Mouse (Mus musculus) hindbrain, embryonic 13.5 days (tissue): ENCODE measurements around the gene Sgcg. TPM values are rescaled to one million over a fixed set of nuclear protein-coding genes. Genes with fewer than 3 reads are reported as not detected.

Experiments
- ATAC-seq: fragments of 200-750 bp; cut with Nextera tagmentation; 2 replicates; pipeline ENCODE4 v1.8.0; 2017; ENCODE audit warnings: moderate TSS enrichment; ENCODE audit not compliant: low FRiP score
- H3K27ac ChIP-seq: fragments of 300-500 bp; sonication (generic); 2 replicates; pipeline ENCODE4 v1.5.1; 2015; ENCODE audit warnings: inconsistent platforms, mild to moderate bottlenecking, moderate library complexity
- H3K27me3 ChIP-seq: fragments of 300-500 bp; sonication (generic); 2 replicates; pipeline ENCODE4 v1.6.1; 2015; ENCODE audit warnings: mild to moderate bottlenecking, inconsistent platforms
- H3K36me3 ChIP-seq: fragments of 300-500 bp; sonication (generic); 2 replicates; pipeline ENCODE4 v1.6.1; 2015; ENCODE audit warnings: mild to moderate bottlenecking, inconsistent platforms
- H3K4me1 ChIP-seq: fragments of 300-500 bp; sonication (generic); replicated peaks from 2 replicates; pipeline ENCODE4 v1.6.1; 2015; ENCODE audit warnings: inconsistent platforms
- H3K4me2 ChIP-seq: fragments of 300-500 bp; sonication (generic); 2 replicates; pipeline ENCODE4 v1.6.1; 2015; ENCODE audit warnings: inconsistent platforms, mild to moderate bottlenecking, moderate library complexity
- H3K4me3 ChIP-seq: fragments of 300-500 bp; sonication (generic); 2 replicates; pipeline ENCODE4 v1.5.1; 2015; ENCODE audit warnings: mild to moderate bottlenecking, inconsistent platforms
- H3K9ac ChIP-seq: fragments of 300-500 bp; sonication (generic); 2 replicates; pipeline ENCODE4 v1.6.1; 2015; ENCODE audit warnings: mild to moderate bottlenecking, inconsistent platforms
- H3K9me3 ChIP-seq: fragments of 300-500 bp; sonication (generic); 2 replicates; pipeline ENCODE4 v1.6.1; 2016; ENCODE audit warnings: inconsistent platforms
- WGBS: fragments of 180-500 bp; shearing (Covaris S2); methylation state at CpG from one replicate; pipeline ENCODE4 v1.1.7; 2015; 5-methylcytosine and 5-hydroxymethylcytosine counted together
- polyA plus RNA-seq: library from polyadenylated mRNA; unstranded; fragments of >200 nt; fragmentation: Nextera tagmentation; extraction: Ambion mirVana; gene quantifications from 2 replicates; pipeline ENCODE4 v1.2.1, GENCODE M21; 2015

Sgcg gene
- polyA plus RNA-seq, result 0.16 and 0.19 TPM in 2 replicates

DNA sequence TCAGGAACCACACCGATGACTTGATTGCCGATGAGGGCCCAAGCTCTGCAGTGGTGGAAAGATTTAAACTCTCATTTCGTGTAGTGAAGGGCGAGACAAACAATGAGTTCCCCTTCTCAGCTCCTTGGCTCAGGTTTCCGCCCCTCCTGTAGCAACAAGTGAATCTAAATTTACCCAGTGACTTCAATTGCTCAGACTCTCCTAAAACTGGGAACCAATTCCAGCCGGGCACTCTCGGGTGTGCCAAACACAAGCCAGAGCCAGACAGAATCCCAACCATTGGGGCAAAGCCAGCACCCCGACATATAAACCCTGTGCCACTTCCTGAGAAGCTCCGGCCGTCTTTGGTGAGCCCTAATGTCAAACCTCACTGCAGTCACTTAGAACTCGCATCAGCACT is at the start of gene Sgcg:
Sgcg (minus strand) TSS at position 139 of the 400 bp plus-strand sequence.
- H3K27ac ChIP-seq, result no peak within 1 kb of the TSS
- no peaks in the 10 kb centered on the region for H3K27me3 ChIP-seq
- no peak for ATAC-seq
- H3K36me3 ChIP-seq, result no peaks in the 10 kb centered on the region
- no peaks in the 10 kb centered on the region for H3K9me3 ChIP-seq
- no peak within 1 kb of the TSS for H3K9ac ChIP-seq
- no peak within 1 kb of the TSS for H3K4me2 ChIP-seq
- WGBS, result 74% methylated on average over 11 of the region's 11 CpGs
- no peaks in the 10 kb centered on the region for H3K4me1 ChIP-seq
- H3K4me3 ChIP-seq, result no peak within 1 kb of the TSS

DNA sequence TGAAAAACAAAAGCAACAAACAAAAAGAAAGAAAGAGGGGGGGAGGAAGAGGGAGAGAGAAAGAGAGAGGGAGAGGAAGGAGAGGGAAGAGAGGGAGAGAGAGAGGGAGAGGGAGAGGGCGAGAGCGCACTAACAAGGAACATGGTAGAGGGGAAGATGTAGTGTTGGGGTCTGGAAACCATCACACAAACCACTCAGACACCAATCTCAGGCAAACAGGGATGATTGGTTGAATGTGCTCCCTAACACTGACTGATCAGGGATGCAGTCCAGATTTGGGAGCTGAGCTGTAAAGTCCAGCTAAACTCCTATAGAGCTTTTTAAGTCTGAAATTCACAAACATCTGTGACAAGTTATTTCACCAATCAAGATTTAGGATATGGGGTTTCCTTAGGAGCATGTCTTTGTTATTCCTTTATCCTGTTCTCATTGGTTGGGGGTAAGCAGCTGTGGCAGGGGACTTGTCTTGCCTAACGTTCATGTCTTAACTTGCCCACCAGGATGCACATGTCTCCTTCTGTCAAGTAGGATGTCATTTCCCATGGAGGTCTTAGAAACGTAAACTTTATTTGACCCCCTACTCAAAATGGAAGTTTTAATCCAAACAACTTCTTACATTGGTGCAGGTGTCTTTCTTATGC is 45.8 kb upstream of the Sgcg start:
- ATAC-seq, result no peak
- no peak overlapping the region for H3K4me3 ChIP-seq
- H3K27ac ChIP-seq, result no peak overlapping the region
- 0 out of 2 replicates have a peak, but pooled peaks cover 6% of the 10 kb centered on the region for H3K9me3 ChIP-seq
- no peak overlapping the region for H3K4me2 ChIP-seq
- no peak overlapping the region for H3K9ac ChIP-seq
- H3K36me3 ChIP-seq, result no peaks in the 10 kb centered on the region
- 82% methylated on average over 4 of the region's 4 CpGs for WGBS
- H3K27me3 ChIP-seq, result no peaks in the 10 kb centered on the region
- H3K4me1 ChIP-seq, result no peaks in the 10 kb centered on the region

DNA sequence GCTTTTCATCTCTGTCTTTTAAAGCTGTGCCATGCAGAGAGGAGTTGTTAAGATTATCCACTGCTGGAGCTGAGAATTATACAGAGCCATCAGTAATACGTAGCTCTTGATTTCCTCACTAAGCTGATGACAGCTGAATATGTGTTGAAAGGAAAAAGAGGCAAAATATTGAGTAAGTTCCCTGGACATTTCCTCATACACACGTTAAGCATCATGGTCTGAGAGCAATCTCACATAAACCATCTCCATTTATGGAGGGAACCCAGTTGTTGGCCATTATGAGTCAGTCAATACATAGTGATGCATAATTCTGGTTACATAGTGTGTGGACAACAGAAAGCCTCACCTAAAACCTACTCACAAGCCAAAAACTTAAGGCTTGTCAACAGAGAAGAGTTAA is 44.1 kb upstream of the Sgcg start:
- Histone ChIP-seq H3K4me2 (no peak overlapping the region), H3K27me3 (no peaks in the 10 kb centered on the region), H3K4me3 (no peak overlapping the region), H3K9ac (no peak overlapping the region), H3K27ac (no peak overlapping the region), H3K4me1 (no peaks in the 10 kb centered on the region), H3K9me3 (0 out of 2 replicates have a peak, but pooled peaks cover 6% of the 10 kb centered on the region), H3K36me3 (no peaks in the 10 kb centered on the region)
- WGBS, result 84% methylated on average over 2 of the region's 2 CpGs
- ATAC-seq, result no peak

DNA sequence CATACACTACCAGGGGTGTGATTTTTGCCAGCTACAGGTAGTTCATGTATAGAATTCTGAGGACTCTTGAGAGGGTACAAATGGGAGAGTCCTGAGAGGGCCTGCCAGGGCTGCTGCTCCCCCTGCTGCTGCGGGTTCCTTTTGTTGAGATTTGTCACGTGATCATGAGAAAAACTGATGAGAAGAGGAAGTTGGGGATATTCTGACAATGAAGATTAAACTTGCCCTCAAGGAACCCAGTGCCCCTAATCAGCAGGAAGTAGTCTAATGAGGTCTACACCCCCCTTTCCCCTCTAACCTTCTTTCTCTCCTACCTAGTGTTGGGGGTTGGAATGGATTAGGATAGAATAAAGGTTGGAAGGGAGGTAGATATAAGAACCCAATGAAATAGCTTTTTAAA is 43.0 kb upstream of the Sgcg start:
- 0 out of 2 replicates have a peak, but pooled peaks cover 6% of the 10 kb centered on the region for H3K9me3 ChIP-seq
- H3K4me1 ChIP-seq, result no peaks in the 10 kb centered on the region
- H3K27ac ChIP-seq, result no peak overlapping the region
- no peak overlapping the region for H3K4me3 ChIP-seq
- H3K4me2 ChIP-seq, result no peak overlapping the region
- 51% methylated on average over 2 of the region's 2 CpGs for WGBS
- H3K27me3 ChIP-seq, result no peaks in the 10 kb centered on the region
- ATAC-seq, result no peak
- no peaks in the 10 kb centered on the region for H3K36me3 ChIP-seq
- no peak overlapping the region for H3K9ac ChIP-seq

DNA sequence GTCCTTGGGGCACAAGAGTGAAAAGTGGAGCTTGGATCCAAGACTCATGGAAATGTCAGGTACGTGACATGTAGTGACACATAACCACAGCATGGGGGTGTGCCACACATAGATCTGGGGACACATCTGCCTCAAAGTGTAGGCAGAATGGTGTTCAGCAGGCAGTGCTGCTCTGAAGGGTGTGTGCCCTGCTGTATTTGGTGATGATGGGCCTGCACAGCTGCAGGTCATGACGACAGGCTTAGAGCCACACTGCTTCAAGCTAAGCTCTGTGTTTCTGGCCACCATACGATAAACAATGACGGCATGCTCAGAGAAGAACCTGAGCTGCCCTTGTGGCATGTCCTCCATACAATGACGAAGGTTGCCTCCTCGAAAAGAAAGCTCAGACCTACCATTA is 41.5 kb upstream of the Sgcg start:
- H3K4me3 ChIP-seq, result no peak overlapping the region
- no peak overlapping the region for H3K27ac ChIP-seq
- H3K4me1 ChIP-seq, result no peaks in the 10 kb centered on the region
- 0 out of 2 replicates have a peak, but pooled peaks cover 6% of the 10 kb centered on the region for H3K9me3 ChIP-seq
- H3K27me3 ChIP-seq, result 0 out of 2 replicates have a peak, but pooled peaks cover 3% of the 10 kb centered on the region
- WGBS, result 87% methylated on average over 6 of the region's 6 CpGs
- no peak overlapping the region for H3K4me2 ChIP-seq
- no peaks in the 10 kb centered on the region for H3K36me3 ChIP-seq
- H3K9ac ChIP-seq, result no peak overlapping the region
- ATAC-seq, result no peak

DNA sequence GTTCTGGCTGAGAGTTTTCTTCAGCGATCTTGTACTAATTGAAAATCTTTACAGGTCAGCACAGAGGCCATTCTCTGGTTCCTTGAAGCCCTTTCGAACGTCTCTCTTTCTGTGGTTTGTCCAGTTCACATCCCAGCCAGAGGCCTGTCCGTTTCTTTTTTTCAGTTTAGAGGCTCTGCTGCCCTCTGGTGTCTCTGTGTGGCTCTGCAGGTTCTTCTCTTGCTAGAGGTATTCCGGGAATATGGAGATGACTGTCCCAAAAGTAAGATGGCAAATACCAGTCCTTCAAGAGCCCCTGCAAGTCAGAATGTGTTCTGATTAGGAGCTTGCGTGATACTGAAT is 36.4 kb upstream of the Sgcg start:
- Histone ChIP-seq H3K36me3 (no peaks in the 10 kb centered on the region), H3K4me2 (0 out of 2 replicates have a peak overlapping the region, but pooled peaks have one; percentile 5)
- ATAC-seq, result no peak

DNA sequence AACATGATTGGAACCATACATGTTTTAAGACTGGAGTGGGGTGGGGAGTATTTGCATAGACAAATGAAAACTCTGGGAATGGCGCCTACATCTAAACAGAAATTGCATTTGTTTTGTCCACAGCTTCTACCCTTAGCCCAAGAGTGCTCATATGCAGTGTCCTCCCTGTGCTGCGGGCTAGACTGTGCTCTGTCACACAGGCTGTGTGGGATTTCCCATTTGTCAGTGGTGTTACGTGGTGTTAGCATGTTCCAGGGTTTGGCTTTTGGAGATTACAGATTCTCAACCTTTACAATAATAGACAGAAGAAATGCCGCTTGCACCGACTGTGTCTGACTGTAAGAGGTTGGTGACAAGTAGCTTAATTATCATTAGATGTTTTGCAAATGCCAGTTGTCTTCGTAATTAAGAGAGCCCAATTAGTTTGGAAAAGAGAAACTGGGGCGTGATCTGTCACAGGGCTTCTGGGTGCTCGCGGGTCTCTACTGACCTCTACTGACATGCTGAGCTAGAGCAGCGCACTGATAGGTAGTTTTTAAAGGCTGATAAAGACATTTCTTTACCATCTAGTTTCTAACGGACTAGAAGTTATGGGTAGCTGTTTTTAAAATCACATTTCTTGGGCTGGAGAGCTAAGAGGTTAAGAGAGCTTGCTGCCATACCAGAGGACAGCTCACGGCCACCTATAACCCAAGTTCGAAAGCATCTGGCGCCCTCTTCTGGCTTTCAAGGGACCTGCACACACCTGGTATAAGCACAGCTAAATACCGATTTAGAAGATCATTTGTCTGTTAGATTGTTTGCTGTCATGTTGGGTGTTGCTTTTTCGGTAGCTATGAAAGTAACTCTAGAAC is 35.8 kb upstream of the Sgcg start:
- 51% methylated on average over 16 of the region's 16 CpGs for WGBS
- ATAC-seq, result no peak
- H3K27me3 ChIP-seq, result 0 out of 2 replicates have a peak, but pooled peaks cover 3% of the 10 kb centered on the region
- 0 out of 2 replicates have a peak overlapping the region, but pooled peaks have one; percentile 5 for H3K4me2 ChIP-seq
- H3K36me3 ChIP-seq, result no peaks in the 10 kb centered on the region
- H3K4me1 ChIP-seq, result no peaks in the 10 kb centered on the region
- H3K9ac ChIP-seq, result no peak overlapping the region
- no peaks in the 10 kb centered on the region for H3K9me3 ChIP-seq
- no peak overlapping the region for H3K4me3 ChIP-seq
- H3K27ac ChIP-seq, result no peak overlapping the region

More for the DNA sequence above, 36.4 kb upstream of the Sgcg start:
- no peak overlapping the region for H3K4me3 ChIP-seq
- no peak overlapping the region for H3K9ac ChIP-seq
- 0 out of 2 replicates have a peak, but pooled peaks cover 3% of the 10 kb centered on the region for H3K27me3 ChIP-seq
- no peaks in the 10 kb centered on the region for H3K9me3 ChIP-seq
- no peaks in the 10 kb centered on the region for H3K4me1 ChIP-seq
- H3K27ac ChIP-seq, result no peak overlapping the region
- WGBS, result 24% methylated on average over 6 of the region's 6 CpGs

DNA sequence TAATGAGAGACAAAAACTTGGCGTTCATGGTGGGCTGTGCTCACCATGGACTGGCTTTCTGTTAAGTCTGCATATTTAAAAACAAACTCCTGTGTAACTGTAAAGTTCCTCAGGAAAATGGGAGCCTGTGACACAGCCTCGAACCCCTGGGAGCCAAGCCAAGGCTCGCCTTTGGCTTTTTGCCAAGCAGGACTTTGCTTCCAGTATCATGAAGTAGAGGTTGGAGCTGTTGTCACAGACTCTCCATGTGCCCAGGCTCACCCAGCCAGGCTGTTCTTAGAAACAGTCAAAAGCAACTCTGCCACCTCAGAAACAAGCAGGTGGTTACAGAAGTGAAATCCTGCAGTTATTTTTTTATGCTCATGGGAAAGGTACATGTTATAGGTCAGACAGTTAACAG is 32.4 kb upstream of the Sgcg start:
- ATAC-seq, result no peak
- 58% methylated on average over 3 of the region's 3 CpGs for WGBS
- no peaks in the 10 kb centered on the region for H3K4me1 ChIP-seq

DNA sequence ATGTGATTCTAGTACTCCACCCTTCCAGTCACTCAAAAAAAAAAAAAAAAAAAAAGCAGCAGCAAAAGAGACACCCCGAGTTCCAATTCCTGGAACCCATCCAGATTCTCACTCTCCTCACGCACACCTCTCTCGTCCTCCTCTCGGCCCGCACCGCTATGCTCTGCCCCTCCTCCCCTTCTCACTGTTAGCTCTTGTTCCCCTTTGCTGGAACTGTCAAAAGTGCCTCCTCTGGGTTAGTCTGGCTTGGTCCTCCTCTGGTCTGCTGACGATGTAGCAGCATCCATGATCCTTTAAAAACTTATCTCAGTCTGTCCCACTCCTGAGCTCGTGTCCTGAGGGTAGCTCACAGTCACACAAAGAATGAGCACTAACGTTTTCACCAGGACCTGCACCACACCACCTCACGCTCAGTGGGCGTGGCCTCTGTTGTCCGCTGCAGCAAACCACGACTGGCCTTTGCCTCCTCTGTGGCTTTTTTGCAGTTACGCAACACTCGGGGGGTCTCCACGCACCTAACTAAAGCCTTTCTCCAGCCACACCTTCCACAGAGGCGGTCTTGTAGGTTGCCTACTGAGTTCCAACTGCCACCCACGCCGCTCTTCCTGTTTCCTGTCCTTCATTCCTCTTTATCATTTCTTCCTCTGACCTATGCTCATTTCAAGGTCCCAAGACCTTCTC is 30.5 kb upstream of the Sgcg start:
- no peak for ATAC-seq
- Histone ChIP-seq H3K4me1 (no peaks in the 10 kb centered on the region), H3K9me3 (no peaks in the 10 kb centered on the region), H3K27me3 (no peaks in the 10 kb centered on the region), H3K27ac (no peak overlapping the region), H3K36me3 (no peaks in the 10 kb centered on the region), H3K4me3 (no peak overlapping the region), H3K9ac (no peak overlapping the region), H3K4me2 (no peak overlapping the region)
- 67% methylated on average over 19 of the region's 19 CpGs for WGBS

More for the DNA sequence above, 32.4 kb upstream of the Sgcg start:
- Histone ChIP-seq H3K4me3 (no peak overlapping the region), H3K9ac (no peak overlapping the region), H3K9me3 (no peaks in the 10 kb centered on the region), H3K27ac (no peak overlapping the region), H3K36me3 (no peaks in the 10 kb centered on the region), H3K4me2 (no peak overlapping the region), H3K27me3 (0 out of 2 replicates have a peak, but pooled peaks cover 3% of the 10 kb centered on the region)

DNA sequence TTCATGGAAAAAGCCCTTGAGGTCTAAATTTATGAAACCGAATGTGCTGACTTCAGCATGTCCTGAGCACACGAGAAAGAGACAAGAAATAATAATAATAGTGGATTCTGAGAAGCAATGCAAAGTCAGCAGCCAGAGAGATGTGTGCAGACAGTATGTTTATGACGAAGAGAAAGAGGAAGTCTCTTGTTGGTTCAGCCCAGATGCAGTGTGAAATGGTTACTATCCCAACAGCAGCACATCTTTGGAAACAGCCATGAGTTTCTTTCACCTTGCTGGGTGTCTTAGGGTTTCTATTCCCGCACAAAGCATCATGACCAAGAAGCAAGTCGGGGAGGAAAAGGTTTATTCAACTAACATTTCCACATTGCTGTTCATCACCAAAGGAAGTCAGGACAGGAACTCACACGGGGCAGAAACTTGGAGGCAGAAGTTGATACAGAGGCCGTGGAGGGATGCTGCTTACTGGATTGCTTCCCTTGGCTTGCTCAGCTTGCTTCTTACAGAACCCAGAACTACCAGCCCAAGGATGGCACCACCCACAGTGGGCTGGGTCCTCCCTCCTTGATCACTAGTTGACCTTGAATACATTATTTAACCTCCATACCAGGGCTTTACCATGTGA is 20.5 kb upstream of the Sgcg start:
- no peak overlapping the region for H3K4me3 ChIP-seq
- ATAC-seq, result no peak
- no peak overlapping the region for H3K27ac ChIP-seq
- no peaks in the 10 kb centered on the region for H3K9me3 ChIP-seq
- peaks cover 13% of the 10 kb centered on the region for H3K4me1 ChIP-seq
- H3K4me2 ChIP-seq, result no peak overlapping the region
- 86% methylated on average over 7 of the region's 7 CpGs for whole genome bisulfite sequencing
- H3K36me3 ChIP-seq, result no peaks in the 10 kb centered on the region
- H3K27me3 ChIP-seq, result peaks cover 28% of the 10 kb centered on the region
- no peak overlapping the region for H3K9ac ChIP-seq

DNA sequence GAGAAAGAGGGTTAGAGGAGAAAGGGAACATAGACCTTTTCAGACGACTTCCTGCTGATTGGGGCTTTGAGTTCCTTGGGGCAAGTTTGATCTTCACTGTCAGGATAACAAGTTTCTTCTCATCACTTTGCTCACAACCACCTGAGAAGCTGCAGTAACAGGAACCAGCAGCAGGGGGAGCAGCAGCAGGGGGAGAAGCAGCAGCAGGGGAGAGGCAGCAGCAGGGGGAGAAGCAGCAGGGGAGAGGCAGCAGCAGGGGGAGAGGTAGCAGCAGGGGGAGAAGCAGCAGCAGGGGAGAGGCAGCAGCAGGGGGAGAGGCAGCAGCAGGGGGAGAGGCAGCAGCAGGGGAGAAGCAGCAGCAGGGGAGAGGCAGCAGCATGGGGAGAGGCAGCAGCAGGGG is 19.0 kb upstream of the Sgcg start:
- Histone ChIP-seq H3K36me3 (no peaks in the 10 kb centered on the region), H3K4me3 (no peak overlapping the region), H3K27ac (no peak overlapping the region), H3K9ac (no peak overlapping the region), H3K4me2 (no peak overlapping the region), H3K9me3 (no peaks in the 10 kb centered on the region), H3K27me3 (peaks cover 41% of the 10 kb centered on the region), H3K4me1 (peaks cover 13% of the 10 kb centered on the region)
- 39% methylated on average over 1 of the region's 1 CpGs for WGBS
- no peak for ATAC-seq
